Mouse (Mus musculus) ES-Bruce4 (cell line): Measurements from ENCODE around the gene Ghsr. TPM values are rescaled to one million over a fixed set of nuclear protein-coding genes. Genes with fewer than 3 reads are reported as not detected.
"Not testable (repeated sequence)": the region's sequence is repeated elsewhere in the genome, so short reads cannot be mapped to it uniquely, and the experiment has no call there.

Experiments used
- H3K27ac ChIP-seq: 2 replicates; pipeline ENCODE4 v1.5.1; 2012; ENCODE audit warnings: low read length, inconsistent platforms; ENCODE audit not compliant: insufficient read depth
- H3K27me3 ChIP-seq: 2 replicates; pipeline ENCODE4 v1.6.1; 2012; ENCODE audit warnings: mild to moderate bottlenecking, low read length, inconsistent platforms; ENCODE audit not compliant: control insufficient read depth, poor library complexity, insufficient read depth, severe bottlenecking
- H3K36me3 ChIP-seq: 2 replicates; pipeline ENCODE4 v1.6.1; 2012; ENCODE audit warnings: inconsistent platforms, mild to moderate bottlenecking, low read length, moderate library complexity; ENCODE audit not compliant: control insufficient read depth, poor library complexity, insufficient read depth, severe bottlenecking
- H3K4me1 ChIP-seq: one replicate; pipeline ENCODE4 v1.8.1; 2011; ENCODE audit warnings: low read length; ENCODE audit not compliant: control insufficient read depth, insufficient read depth
- H3K4me3 ChIP-seq: 2 replicates; pipeline ENCODE4 v1.5.1; 2011; ENCODE audit warnings: low read depth, mild to moderate bottlenecking, low read length
- H3K9ac ChIP-seq: 2 replicates; pipeline ENCODE4 v1.6.1; 2012; ENCODE audit warnings: low read depth, mild to moderate bottlenecking, inconsistent platforms; ENCODE audit not compliant: poor library complexity, severe bottlenecking
- H3K9me3 ChIP-seq: replicated peaks from 2 replicates; pipeline ENCODE4 v1.6.1; 2012; ENCODE audit warnings: mild to moderate bottlenecking, low read length, inconsistent platforms; ENCODE audit not compliant: control insufficient read depth, poor library complexity, insufficient read depth, severe bottlenecking
- CTCF ChIP-seq: IDR thresholded peaks from one replicate; pipeline ENCODE4 v1.8.1; 2011; ENCODE audit warnings: low read depth, low read length
- EP300 ChIP-seq: IDR thresholded peaks from 2 replicates; pipeline ENCODE4 v1.6.1; 2011; ENCODE audit warnings: low read depth, low read length; ENCODE audit not compliant: insufficient read depth
- POLR2A ChIP-seq: IDR thresholded peaks from one replicate; pipeline ENCODE4 v1.8.1; 2011; ENCODE audit warnings: low read length; ENCODE audit not compliant: insufficient read depth
- polyA plus RNA-seq: library from polyadenylated mRNA; stranded (reverse); fragments of >200 nt; gene quantifications from 2 replicates; pipeline ENCODE4 v1.2.4, GENCODE M21; 2011; ENCODE audit warnings: low read depth; ENCODE audit not compliant: missing spikeins, insufficient read depth, insufficient read length

Ghsr gene
- polyA plus RNA-seq, 1 experiment = not detected

- TF ChIP-seq POLR2A = no peak
- no peak for TF ChIP-seq CTCF
- TF ChIP-seq EP300 = no peak
- Histone ChIP-seq H3K36me3 (no peaks in the 10 kb centered on the region), H3K4me1 (no peaks in the 10 kb centered on the region), H3K9ac (no peak overlapping the region), H3K9me3 (no peaks in the 10 kb centered on the region), H3K27me3 (peaks cover 2% of the 10 kb centered on the region; the same call in 1 of the 2 replicates), H3K27ac (no peak overlapping the region), H3K4me3 (no peak overlapping the region)
Observed at GRCm38 (mm10) chr3:27377935-27378334, 6.8 kb downstream of the Ghsr start.

GRCm38 (mm10) chr3:27384836-27385235 lies 13.7 kb downstream of the Ghsr start:
- Histone ChIP-seq H3K27me3 (no peaks in the 10 kb centered on the region), H3K27ac (no peak overlapping the region), H3K9me3 (no peaks in the 10 kb centered on the region), H3K4me3 (no peak overlapping the region), H3K9ac (no peak overlapping the region), H3K4me1 (no peaks in the 10 kb centered on the region), H3K36me3 (no peaks in the 10 kb centered on the region)
- TF ChIP-seq POLR2A = no peak
- TF ChIP-seq EP300 = no peak
- no peak for TF ChIP-seq CTCF

- Histone ChIP-seq H3K36me3 (no peaks in the 10 kb centered on the region), H3K27ac (no peak overlapping the region), H3K9me3 (no peaks in the 10 kb centered on the region), H3K9ac (no peak overlapping the region), H3K4me1 (no peaks in the 10 kb centered on the region), H3K4me3 (no peak overlapping the region), H3K27me3 (no peaks in the 10 kb centered on the region)
- TF ChIP-seq EP300 (no peak), CTCF (no peak), POLR2A (no peak)
Observed at GRCm38 (mm10) chr3:27389923-27390322, 18.8 kb downstream of the Ghsr start.

- not testable (repeated sequence) for H3K36me3 ChIP-seq, H3K4me3 ChIP-seq, H3K9me3 ChIP-seq, H3K4me1 ChIP-seq, H3K27me3 ChIP-seq, H3K27ac ChIP-seq, H3K9ac ChIP-seq
Observed at GRCm38 (mm10) chr3:27400996-27401395, 29.8 kb downstream of the Ghsr start.

- Histone ChIP-seq H3K27me3 (no peaks in the 10 kb centered on the region), H3K36me3 (no peaks in the 10 kb centered on the region), H3K27ac (no peak overlapping the region), H3K4me3 (no peak overlapping the region), H3K9me3 (no peaks in the 10 kb centered on the region), H3K4me1 (no peaks in the 10 kb centered on the region), H3K9ac (no peak overlapping the region)
- no peak for TF ChIP-seq CTCF
- no peak for TF ChIP-seq EP300
- no peak for TF ChIP-seq POLR2A
Observed at GRCm38 (mm10) chr3:27406440-27406839, 35.3 kb downstream of the Ghsr start.

- TF ChIP-seq CTCF (no peak), EP300 (no peak), POLR2A (no peak)
- Histone ChIP-seq H3K4me1 (no peaks in the 10 kb centered on the region), H3K36me3 (no peaks in the 10 kb centered on the region), H3K27me3 (no peaks in the 10 kb centered on the region), H3K9me3 (no peaks in the 10 kb centered on the region), H3K4me3 (no peak overlapping the region), H3K9ac (no peak overlapping the region), H3K27ac (no peak overlapping the region)
Observed at GRCm38 (mm10) chr3:27408564-27408963, 37.4 kb downstream of the Ghsr start.
